Mouse (Mus musculus) Patski (cell line): Measurements from ENCODE around the gene Polr1c. TPM values are rescaled to one million over a fixed set of nuclear protein-coding genes. Genes with fewer than 3 reads are reported as not detected.

ENCODE experiments used
- ATAC-seq: fragments of 100-300 bp; one replicate; pipeline ENCODE4 v1.8.0; 2021
- CTCF ChIA-PET: fragments of 350-600 bp; sonication (Branson Sonifier 250); formaldehyde crosslinking; loops from one replicate; lab custom pipeline; 2022; ENCODE audit warnings: inconsistent platforms; lab: Charles Lee
- POLR2A ChIA-PET: fragments of 350-600 bp; sonication (Branson Sonifier 250); formaldehyde crosslinking; loops from one replicate; lab custom pipeline; 2022; ENCODE audit warnings: antibody characterized with exemption, inconsistent platforms; lab: Charles Lee
- DNase-seq: peaks from one replicate; pipeline ENCODE4 v3.0.0-alpha.2; 2011; ENCODE audit warnings: low read depth, low spot score
- H3K27me3 ChIP-seq: fragments of 371-371 bp; one replicate; pipeline ENCODE4 v1.5.1; 2021
- CTCF ChIP-seq: fragments of 100-300 bp; IDR thresholded peaks from one replicate; pipeline ENCODE4 v1.5.1; 2021
- in situ Hi-C: fragments of 300-500 bp; cut with MboI; formaldehyde crosslinking; loops from 3 replicates; pipeline ENCODE4 v1.11.1; 2018; ENCODE audit warnings: low pct_unique_long_range_greater_than_20kb, mixed read lengths
- polyA plus RNA-seq: library from polyadenylated mRNA; unstranded; gene quantifications from one replicate; pipeline ENCODE4 v1.2.3, GENCODE M21; 2021

The Polr1c gene
- polyA plus RNA-seq, 1 experiment from 2014 or later, result 93.1 TPM

DNA sequence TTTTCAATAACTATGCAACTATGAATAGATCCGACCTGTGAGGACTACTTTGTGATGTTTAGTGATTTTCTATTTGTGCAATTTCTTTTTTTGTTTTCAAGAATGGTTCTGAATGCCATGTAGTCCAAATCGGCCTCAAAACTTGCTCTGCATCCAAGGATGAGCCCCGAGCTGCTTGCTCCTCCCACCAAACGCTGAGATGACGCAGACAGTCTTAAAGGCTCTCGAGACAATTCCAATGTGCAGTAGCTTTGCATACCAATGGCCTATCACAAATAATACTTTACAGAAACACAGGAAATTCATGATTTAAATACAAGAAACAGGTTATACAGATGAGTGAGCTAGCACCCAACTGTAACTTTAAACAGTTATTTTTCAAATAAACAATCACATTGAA, 46.7 kb downstream of the Polr1c start:
- ATAC-seq (no peak), DNase-seq (no peak)
- CTCF ChIA-PET, result interaction anchor here (1.4 kb wide), 1 partner anchor 28 kb away, joined by 4 read pairs; no protein-coding TSS in a partner anchor
- TF ChIP-seq CTCF, result no peak
- H3K27me3 ChIP-seq, result no peaks in the 10 kb centered on the region
- in situ Hi-C loops, result no loop called here
- POLR2A ChIA-PET, result interaction anchor here (0.9 kb wide), 1 partner anchor 41 kb away, joined by 3 read pairs; no protein-coding TSS in a partner anchor

Other genes with a start within 250 kb of the Polr1c start
- 124 TPM for gene Vegfa, start 215.7 kb downstream of the Polr1c start, polyA plus RNA-seq
- 100 TPM for gene Mrps18a, start 137.1 kb downstream of the Polr1c start, polyA plus RNA-seq
- 29.3 TPM for gene Rsph9, start 103.8 kb downstream of the Polr1c start, polyA plus RNA-seq
- 14.6 TPM for gene Mad2l1bp, start 94.5 kb downstream of the Polr1c start, polyA plus RNA-seq
- gene Gtpbp2, start 87.0 kb downstream of the Polr1c start, polyA plus RNA-seq, result 84.7 TPM
- 14.4 TPM for gene Polh, start 45.4 kb downstream of the Polr1c start, polyA plus RNA-seq
- gene Xpo5, start 45.3 kb downstream of the Polr1c start, polyA plus RNA-seq, result 48.3 TPM
- gene Yipf3, start within 50 bp of the Polr1c start, polyA plus RNA-seq, result 88.7 TPM
- gene Lrrc73, start 5.5 kb upstream of the Polr1c start, polyA plus RNA-seq, result 9.4 TPM
- gene Tjap1, start 35.0 kb upstream of the Polr1c start, polyA plus RNA-seq, result 55.3 TPM
- 1.4 TPM for gene Dlk2, start 49.4 kb upstream of the Polr1c start, polyA plus RNA-seq
- gene Abcc10, start 80.3 kb upstream of the Polr1c start, polyA plus RNA-seq, result 7.6 TPM
- gene Zfp318, start 135.7 kb upstream of the Polr1c start, polyA plus RNA-seq, result 18.6 TPM
- gene Crip3, start 180.9 kb upstream of the Polr1c start, polyA plus RNA-seq, result not detected
- not detected for gene Slc22a7, start 190.4 kb upstream of the Polr1c start, polyA plus RNA-seq
- 0.21 TPM for gene Ttbk1, start 239.6 kb upstream of the Polr1c start, polyA plus RNA-seq
- gene Dnph1, start 248.7 kb upstream of the Polr1c start, polyA plus RNA-seq, result 16.9 TPM